Mouse (Mus musculus): ENCODE results near the gene Olfr1257.

GRCm38 (mm10) chr2:89841455-89841854 is 36.8 kb upstream of the Olfr1257 start, which contains the start of gene Olfr1256:
- TF ChIP-seq CTCF (IDR thresholded peaks at IDR 0.05; ENCODE audit: borderline replicate concordance, control insufficient read depth, extremely low read depth, insufficient read depth, low read length, poor library complexity) (no peak), POLR2A (IDR thresholded peaks at IDR 0.05; ENCODE audit: control insufficient read depth, extremely low read depth, insufficient read depth, low read length, poor library complexity) (no peak)
